Mouse (Mus musculus): ENCODE data around the gene Rnls.

Gene Rnls

DNA sequence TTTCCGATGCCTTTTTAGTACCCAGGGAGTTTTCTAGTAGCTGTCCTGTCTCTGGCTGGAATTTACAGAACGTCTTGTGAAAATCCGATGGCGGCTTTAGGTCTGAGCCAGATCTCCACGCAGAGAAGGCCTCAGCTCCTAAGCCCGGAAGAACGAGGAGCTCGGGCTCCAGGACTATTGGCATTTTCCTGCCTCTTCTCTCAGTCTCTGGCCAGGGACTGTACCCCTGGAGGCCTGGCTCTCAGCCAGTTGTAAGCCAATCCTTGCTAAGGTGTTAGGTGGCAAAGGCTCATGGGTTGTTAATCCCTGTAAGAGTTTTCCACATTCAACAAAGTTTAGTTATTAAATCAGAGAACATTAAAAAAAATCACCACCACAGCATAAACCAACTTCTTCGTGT lies 281.7 kb downstream of the Rnls start:
- in situ Hi-C loops (cut with MboI, MseI): loop anchor here (10.0 kb wide), 1 partner anchor 104 kb away; no protein-coding TSS in a partner anchor

GRCm38 (mm10) chr19:33109941-33110371 lies 282.1 kb downstream of the Rnls start:
- in situ Hi-C loops (cut with MboI, MseI): loop anchor here (10.0 kb wide), 1 partner anchor 105 kb away; no protein-coding TSS in a partner anchor

GRCm38 (mm10) chr19:33109141-33109540 lies 283.0 kb downstream of the Rnls start:
- in situ Hi-C loops (cut with MboI, MseI): no loop called here

GRCm38 (mm10) chr19:33103851-33104250 lies 288.2 kb downstream of the Rnls start:
- in situ Hi-C loops (cut with MboI, MseI): no loop called here

DNA sequence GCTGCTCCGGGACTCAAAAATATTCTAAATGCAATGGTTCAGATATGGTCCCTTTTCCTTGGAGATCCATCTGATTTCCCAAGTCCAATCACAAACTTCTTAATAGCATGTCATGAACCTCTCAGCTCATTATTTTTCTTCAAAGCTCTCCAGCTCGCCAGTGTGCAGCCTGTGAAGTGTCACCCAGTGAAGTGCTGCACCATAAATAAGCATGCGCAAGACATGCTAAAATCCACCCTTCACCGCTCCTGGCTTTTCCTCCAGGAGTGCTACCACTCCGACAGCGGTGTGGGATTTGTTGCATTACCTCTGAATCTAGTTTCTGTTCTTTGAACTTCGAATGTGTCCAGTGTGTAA lies 289.3 kb downstream of the Rnls start:
- in situ Hi-C loops (cut with MboI, MseI): no loop called here

DNA sequence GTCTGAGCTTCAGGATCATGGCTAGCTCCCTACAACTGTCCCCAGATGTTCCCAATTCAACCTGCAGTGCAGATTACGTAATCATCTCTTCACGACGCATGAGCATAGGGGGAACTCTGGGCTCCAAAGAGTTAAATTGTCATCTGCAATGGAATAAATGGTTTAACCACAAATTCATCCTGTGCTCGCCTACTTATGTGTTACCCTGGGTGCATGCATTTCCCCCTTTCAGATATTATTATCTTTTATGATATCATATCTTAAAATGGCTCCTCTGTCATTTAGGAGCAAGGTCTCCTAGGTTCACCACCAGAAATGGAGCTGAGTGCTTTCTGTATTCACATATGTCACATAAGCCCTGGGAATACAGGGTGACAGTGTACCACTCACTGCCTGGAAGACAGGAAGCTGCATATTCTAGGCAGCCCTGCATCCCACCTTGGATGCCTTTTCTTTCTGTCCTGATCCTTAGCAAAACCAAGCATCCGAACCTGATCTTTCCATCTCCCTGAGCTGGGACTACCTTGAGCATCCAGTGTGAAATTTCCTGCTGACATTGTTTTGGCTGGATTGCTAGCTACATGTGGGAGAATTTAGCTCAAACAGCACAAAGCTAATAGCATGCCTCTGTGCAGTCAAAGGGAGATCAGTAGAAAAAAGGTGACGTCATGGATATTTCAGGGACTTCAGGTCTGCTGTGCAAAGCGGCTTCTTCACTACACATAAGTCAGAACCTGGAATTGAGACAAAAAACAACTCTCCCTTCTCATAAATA lies 289.9 kb downstream of the Rnls start:
- in situ Hi-C loops (cut with MboI, MseI): no loop called here

GRCm38 (mm10) chr19:33101093-33102007 lies 290.7 kb downstream of the Rnls start:
- in situ Hi-C loops (cut with MboI, MseI): no loop called here

DNA sequence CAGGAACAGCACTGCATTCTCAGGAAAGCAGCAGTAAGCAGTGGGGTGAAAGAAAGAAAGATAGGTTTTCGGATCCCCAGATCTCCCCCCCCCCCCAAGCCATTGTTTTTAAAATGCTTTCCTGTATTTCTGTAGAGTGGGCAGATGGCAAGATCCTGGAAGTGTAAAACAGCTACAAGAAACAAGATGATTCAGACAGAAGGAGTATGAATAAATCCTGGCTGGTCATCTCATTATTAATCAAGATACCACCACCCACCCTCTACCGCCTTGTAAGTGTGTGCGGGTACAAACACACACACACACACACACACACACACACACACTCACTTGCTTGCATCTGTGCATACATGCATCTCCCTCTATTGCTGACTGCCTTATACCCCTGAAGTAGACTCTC lies 291.5 kb downstream of the Rnls start:
- in situ Hi-C loops (cut with MboI, MseI): no loop called here

- in situ Hi-C loops (cut with MboI, MseI): no loop called here
These were observed 292.1 kb downstream of the Rnls start for GRCm38 (mm10) chr19:33100031-33100430.

GRCm38 (mm10) chr19:33099201-33099788 lies 292.8 kb downstream of the Rnls start:
- in situ Hi-C loops (cut with MboI, MseI): no loop called here

GRCm38 (mm10) chr19:33097691-33098090 lies 294.4 kb downstream of the Rnls start:
- in situ Hi-C loops (cut with MboI, MseI): no loop called here

- in situ Hi-C loops (cut with MboI, MseI): no loop called here
These were observed 295.5 kb downstream of the Rnls start for GRCm38 (mm10) chr19:33096581-33096980.

GRCm38 (mm10) chr19:33092575-33092974 lies 299.5 kb downstream of the Rnls start:
- in situ Hi-C loops (cut with MboI, MseI): no loop called here

DNA sequence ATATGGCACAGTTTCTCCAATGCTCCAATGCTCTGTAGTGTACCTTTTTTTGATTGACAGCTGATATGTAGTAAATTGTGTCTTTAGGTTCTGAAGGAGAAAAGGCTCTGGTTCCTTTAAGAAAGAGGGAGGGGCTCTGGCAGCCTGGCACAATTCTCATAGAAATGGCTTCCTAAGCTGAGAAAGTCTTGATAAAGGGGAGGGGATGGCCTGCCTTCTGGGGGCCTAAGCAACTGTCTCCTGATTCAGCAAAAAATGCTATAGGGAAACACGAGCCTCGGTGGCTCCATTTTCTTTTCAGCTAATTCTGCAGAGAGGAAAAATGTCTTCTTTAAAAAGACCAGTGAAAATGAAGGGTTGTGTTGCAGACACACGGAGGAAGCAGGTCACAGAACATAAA lies 300.8 kb downstream of the Rnls start:
- in situ Hi-C loops (cut with MboI, MseI): no loop called here

GRCm38 (mm10) chr19:33088868-33089267 lies 303.2 kb downstream of the Rnls start:
- in situ Hi-C loops (cut with MboI, MseI): no loop called here

GRCm38 (mm10) chr19:33087961-33088360 lies 304.1 kb downstream of the Rnls start:
- in situ Hi-C loops (cut with MboI, MseI): no loop called here

Measured in regulatory T cell (primary cell).